Mouse (Mus musculus) lung, postnatal 25 days (tissue): ENCODE results near the gene Gm21994.
"Not testable (repeated sequence)": the region's sequence is repeated elsewhere in the genome, so short reads cannot be mapped to it uniquely, and the experiment has no call there.

ENCODE experiments used
- DNase-seq: peaks from one replicate; pipeline ENCODE4 v3.0.0; 2022; ENCODE audit warnings: low spot score

Gm21994 gene

GRCm38 (mm10) chr2:150255491-150255890, at the start of gene Gm21994:
Gene Gm21994, minus strand, starts transcription at chr2:150255591.
- not testable (repeated sequence) for DNase-seq

- DNase-seq: no peak
Observed at GRCm38 (mm10) chr2:150299096-150299495, 43.7 kb upstream of the Gm21994 start.

- no peak for DNase-seq
Observed at GRCm38 (mm10) chr2:150293669-150294068, 38.3 kb upstream of the Gm21994 start.

- DNase-seq: not testable (repeated sequence)
Observed at GRCm38 (mm10) chr2:150257291-150257690, 1.9 kb upstream of the Gm21994 start, which contains the start of gene Gm14124. Gene Gm14124, plus strand, starts transcription at chr2:150257517.

- DNase-seq: not testable (repeated sequence)
Observed at GRCm38 (mm10) chr2:150256861-150257260, 1.5 kb upstream of the Gm21994 start.

GRCm38 (mm10) chr2:150243211-150243610, 12.2 kb downstream of the Gm21994 start:
- no peak for DNase-seq

GRCm38 (mm10) chr2:150223263-150223662, 32.1 kb downstream of the Gm21994 start:
- DNase-seq: not testable (repeated sequence)

GRCm38 (mm10) chr2:150218363-150218725, 37.0 kb downstream of the Gm21994 start:
- not testable (repeated sequence) for DNase-seq

GRCm38 (mm10) chr2:150217600-150218362, 37.6 kb downstream of the Gm21994 start, which contains the start of gene Zfp937:
Gene Zfp937, plus strand, starts transcription at chr2:150218073.
- DNase-seq: peak; percentile 83
